Mouse (Mus musculus): ENCODE results near the gene Dusp13.

GRCm38 (mm10) chr14:21702691-21703090 lies 48.3 kb downstream of the Dusp13 start:
- TF ChIP-seq CTCF (IDR thresholded peaks at IDR 0.05), result no peak
- no peak for TF ChIP-seq POLR2A (IDR thresholded peaks at IDR 0.05; ENCODE audit: insufficient read depth, low read depth, low read length)
